Mouse (Mus musculus): ENCODE data around the gene Slc27a4.

The Slc27a4 gene

DNA sequence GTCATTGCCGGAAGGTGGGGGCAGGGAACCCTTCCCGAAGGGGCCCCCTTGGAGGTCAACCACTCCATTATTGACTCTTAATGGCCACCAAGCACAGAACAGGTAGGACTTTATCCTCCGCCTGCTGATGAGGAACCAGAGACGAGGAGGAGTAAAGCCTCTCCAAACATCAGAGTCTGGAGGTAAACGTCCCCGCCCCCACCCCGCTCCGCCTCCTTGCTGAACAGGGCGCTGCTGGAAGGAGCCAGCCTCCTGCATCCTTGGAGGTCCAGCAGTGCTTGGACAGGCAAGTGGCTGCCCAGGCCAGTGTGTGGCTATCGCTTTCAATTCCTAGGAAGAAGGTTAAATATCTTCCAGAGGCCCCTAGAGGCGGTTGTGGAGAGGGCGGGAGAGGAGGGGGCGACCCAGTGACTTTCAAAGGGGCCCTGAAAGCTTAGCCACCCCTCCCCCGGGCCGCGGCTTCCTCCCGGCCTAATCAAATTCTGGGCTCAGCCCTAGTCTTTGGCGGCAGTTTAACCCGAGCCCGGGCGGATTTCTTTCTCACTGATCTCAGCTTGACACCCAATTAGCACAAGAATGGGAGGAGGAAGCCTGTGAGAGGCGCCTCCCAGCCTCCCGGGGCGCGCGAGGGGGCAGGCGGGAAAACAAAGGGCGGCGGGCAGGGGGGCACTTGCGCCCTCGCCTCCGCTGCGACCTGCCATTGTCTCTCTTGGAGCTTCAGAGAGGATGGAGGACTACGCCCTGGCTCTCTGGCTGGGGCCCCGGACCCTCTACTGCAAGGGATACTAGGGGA, 17.8 kb downstream of the Slc27a4 start, which contains the start of gene Urm1:
Gene Urm1, plus strand, starts transcription at position 51 of the 793 bp plus-strand sequence.
- peak; percentile 92 for DNase-seq (ENCODE audit: extremely low spot score, low spot score)

DNA sequence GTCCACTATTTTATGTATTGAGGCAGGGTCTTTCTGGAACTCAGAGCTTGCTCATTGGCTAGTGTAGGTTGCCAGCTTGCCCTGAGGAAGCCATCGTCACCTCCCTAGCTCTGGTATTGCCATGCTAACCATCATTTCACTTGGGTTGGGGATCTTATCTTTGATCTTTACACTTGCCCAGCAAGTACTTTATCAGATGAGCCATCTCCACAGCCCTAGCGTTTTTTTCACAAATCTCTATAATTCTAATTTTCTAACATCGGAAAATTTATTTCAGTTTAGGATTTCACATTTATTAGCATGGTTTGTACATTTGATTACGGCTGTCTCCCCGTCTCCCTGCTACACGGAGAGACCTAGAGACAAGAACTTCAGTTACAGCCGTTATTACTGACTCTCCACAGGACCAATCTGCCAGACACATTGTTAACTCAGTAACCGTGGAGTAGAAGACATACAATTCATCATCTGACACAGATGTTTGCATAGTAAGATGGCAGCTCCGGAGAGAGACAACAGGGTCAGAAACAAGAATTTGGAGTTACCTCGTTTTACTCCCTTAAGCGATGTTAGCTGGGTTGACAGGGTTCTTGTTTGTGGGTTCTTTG, 24.0 kb downstream of the Slc27a4 start:
- DNase-seq (ENCODE audit: extremely low spot score, low spot score): no peak

DNA sequence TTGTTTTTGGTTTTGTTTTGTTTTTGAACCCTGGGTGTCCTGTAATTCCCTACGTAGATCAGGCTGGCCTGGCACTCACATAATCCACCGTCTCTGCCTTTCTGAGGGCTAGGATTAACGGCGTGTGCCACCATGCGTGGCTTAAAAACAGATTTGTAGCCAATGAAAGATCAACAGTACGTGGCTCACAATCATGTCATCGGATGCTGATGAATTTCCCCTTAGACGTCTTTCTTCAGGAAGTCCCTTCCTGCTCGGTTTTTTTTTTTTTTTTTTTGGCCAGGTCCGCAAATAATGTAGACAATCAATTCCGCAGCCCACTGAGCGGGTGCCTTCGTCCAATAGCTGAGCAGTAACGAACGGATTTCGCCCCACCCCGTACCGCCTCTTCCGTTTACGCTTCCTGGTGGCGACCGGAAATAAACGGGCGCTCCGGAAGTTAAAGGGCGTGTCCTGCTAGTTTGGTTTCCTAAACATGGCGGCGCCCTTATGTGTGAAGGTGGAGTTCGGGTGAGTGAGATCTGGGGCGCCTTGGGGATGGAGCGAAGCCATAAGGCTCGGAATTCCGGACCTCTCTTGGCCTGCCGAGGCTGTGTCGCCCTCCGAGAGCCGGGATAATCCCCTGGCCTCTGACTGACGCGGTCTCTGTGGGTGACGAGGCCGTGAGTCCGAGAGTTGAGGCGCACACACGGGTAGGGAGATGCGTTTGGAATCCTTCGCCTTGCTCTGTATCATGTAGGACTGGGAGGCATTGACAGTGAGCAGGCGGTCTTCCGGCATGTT, 24.7 kb downstream of the Slc27a4 start:
- peak; percentile 97 for DNase-seq (ENCODE audit: extremely low spot score, low spot score)

DNA sequence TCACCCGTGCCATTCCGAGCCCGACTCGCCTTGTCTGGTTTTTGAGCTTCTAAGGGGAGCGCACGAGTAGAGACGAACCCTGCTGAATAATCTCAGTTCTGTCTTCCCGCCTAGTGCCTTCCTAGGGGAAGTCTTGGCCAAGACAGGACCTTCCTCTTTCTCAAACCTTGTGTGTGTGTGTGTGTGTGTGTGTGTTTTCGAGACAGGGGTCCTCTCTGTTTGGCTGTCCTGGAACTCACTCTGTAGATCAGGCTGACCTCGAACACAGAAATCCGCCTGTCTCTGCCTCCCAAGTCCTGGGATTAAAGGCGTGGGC, 25.2 kb downstream of the Slc27a4 start:
- no peak for DNase-seq (ENCODE audit: extremely low spot score, low spot score)

DNA sequence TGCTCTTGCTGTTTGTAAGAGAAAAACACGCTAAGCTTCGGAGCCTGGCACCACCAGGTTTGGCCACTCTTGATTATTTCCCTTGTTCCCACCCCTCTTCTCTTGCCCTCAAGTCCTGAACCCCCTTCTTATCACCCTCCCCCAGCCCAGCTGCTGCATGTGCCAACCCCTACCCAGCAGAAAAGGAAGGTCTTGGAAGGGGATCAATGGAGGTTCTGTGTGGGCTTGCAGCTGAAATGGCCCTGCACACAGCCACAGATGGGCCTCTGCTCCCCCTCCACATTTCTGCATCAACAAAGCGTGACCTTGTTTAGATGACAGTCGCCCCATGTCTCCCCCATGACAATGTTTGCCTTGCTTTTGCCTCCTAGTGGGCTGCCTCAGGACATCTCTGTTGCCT, 28.7 kb downstream of the Slc27a4 start:
- no peak for DNase-seq (ENCODE audit: extremely low spot score, low spot score)

DNA sequence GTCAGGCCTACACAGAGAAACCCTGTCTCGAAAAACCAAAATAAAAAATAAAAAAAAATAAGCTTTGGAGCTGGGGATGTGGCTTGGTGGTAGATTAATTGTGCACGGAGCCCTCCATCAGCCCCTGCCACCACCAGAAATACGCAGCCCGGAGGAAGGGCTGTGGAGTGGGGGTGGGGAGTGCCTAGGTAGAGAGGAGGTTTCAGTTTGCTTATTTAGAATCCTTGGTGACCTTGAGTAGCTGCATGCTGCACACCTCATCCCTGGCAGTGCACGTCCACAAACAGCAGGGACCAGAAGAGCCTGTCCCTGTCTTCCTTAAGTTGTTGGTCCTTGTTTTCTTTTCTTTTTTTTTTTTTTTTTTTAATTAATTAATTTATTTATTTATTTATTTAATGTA, 31.4 kb downstream of the Slc27a4 start:
- no peak for DNase-seq (ENCODE audit: extremely low spot score, low spot score)

DNA sequence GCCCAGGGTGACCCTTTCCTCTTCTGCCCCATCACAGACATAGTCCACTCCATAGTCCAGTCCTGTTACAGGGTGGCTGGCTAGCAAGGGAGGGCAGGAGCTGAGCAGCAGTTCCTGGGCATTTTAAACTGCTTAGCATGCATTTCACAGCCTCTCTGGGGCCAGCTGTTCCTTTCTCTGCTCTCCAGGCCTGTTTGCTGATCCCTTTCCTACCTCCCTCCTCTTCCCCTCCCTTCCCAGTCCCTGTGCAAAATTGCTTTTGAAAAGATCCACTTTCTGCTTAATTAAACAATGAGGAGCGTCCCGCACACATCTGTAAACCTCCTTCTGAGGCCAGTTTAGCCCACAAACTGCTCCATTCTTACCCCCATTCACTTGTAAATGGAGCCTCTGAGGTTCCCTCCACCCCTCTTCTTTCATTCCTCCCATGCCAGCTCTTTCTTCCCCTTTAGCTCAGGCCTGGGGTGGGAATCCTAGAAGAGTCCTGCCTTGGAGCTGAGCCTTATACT, 33.0 kb downstream of the Slc27a4 start:
- DNase-seq (ENCODE audit: extremely low spot score, low spot score): peak; percentile 42

DNA sequence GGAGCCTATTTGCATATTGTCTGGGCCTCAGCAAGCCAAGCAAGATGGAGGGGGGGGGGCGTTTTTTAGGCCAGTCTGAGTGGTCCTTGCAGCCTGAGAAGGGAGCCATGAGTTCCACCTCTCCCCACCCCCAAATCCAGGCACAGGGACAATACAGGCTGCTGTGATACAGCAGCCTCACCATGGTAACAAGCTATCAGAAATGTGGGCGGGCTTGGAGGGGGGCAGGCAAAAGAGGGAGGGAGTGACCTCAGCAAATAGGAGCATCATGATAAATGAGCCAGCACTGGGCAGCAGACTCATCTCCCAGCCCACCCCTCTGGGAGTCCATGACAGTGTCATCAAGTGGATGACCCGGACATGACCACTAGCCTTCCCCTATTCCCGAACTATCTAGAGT, 37.0 kb downstream of the Slc27a4 start:
- peak; percentile 79 for DNase-seq (ENCODE audit: extremely low spot score, low spot score)

DNA sequence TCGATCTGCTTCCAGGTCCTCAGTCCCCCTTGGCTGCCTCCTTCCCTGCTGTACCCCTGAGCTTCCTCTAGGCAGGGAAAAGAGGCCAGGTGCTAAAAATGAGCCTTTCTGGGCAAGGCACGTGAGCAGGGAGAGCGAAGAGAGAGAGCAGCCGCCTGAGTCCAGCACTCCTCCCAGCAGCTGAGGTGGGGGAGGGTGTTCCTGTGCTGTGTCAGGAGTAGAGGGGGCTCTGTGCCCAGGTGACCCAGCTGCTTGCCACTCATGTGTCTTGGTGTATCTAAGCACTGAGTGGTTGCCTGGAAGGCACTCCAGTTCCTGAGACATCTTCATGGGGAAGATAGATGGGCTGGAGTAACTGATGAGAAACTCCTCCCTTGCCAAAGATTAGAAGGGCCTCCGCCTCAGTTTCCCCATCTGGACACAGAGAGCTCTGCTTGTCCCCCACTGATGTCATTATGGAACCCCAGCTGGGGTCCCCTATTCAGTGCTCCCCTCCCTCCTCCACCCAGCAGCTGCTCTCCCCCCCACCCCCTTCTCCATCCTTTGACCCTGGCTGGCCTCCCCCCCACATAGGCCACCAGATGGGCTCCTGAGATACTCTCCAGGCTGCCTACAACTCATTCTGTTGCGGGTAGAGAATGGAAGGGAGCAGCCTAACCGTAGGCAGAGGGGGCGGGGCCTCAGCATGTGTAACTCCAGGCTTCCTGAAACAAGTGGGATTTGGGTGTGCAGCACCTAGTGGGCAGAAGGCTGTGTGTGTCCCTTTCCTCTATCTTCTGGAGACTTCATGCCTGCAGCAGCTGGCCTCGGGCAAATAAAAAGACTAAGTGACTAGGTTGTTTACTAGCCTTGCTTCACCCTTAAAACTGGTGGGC, 41.0 kb downstream of the Slc27a4 start:
- DNase-seq (ENCODE audit: extremely low spot score, low spot score): peak; percentile 66

DNA sequence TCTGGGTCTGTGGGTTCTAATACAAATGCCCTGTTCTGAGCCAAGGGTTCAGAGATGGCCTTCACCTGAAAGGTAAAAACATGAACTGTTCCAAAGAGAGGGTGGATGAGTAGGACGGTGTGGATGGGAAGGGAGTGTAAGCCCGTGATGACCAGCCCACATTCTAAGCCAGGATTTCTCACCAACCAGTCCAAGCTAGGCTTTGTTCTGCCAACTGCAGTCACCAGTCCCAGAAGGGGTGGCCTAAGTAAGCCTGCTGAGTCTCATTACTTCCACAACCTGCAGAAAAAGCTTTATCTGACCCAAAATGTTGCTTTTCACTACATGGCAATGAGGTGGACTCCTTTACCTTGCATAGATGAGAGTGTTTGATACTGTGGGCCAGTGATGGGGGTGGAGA, 41.7 kb downstream of the Slc27a4 start:
- no peak for DNase-seq (ENCODE audit: extremely low spot score, low spot score)

DNA sequence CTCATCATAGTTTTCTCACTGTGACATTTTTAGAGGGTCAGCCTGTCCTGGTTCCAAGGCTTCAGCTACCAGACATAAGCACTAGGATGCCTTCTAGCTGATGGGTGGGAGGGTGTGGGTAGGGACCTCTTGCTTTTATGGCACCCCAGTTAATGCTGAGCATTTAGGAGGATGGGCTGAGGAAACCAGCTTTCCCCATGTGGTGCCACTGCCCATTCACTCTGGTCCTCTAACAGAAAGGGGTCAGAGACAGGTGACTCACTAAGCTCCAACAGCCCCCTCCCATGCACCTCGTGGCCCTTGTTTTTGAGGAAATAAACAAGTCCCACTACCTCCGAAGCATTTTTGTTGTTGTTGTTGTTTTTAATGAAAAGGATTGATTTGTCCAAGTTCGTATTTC, 42.2 kb downstream of the Slc27a4 start:
- peak; percentile 37 for DNase-seq (ENCODE audit: extremely low spot score, low spot score)

DNA sequence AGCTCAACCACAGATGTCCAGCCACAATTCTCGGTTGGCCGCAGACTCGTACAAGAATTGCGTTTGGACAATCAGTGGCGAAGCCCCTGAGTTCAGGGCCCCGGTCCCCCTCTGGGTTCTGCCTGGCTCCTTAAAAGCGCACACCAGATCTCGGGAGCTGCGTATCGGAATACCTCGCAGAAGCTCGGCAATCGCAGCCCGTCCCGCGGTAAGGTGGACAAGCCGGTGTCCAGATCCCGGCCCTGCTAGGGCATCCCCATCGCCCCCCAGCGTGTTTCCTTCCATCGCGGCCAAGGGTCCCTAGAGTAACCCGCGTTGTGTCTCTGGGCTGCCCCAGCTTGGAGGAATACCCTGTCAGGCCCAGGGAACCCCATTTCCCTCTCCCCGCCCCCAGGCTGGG, 43.2 kb downstream of the Slc27a4 start:
- DNase-seq (ENCODE audit: extremely low spot score, low spot score): no peak

DNA sequence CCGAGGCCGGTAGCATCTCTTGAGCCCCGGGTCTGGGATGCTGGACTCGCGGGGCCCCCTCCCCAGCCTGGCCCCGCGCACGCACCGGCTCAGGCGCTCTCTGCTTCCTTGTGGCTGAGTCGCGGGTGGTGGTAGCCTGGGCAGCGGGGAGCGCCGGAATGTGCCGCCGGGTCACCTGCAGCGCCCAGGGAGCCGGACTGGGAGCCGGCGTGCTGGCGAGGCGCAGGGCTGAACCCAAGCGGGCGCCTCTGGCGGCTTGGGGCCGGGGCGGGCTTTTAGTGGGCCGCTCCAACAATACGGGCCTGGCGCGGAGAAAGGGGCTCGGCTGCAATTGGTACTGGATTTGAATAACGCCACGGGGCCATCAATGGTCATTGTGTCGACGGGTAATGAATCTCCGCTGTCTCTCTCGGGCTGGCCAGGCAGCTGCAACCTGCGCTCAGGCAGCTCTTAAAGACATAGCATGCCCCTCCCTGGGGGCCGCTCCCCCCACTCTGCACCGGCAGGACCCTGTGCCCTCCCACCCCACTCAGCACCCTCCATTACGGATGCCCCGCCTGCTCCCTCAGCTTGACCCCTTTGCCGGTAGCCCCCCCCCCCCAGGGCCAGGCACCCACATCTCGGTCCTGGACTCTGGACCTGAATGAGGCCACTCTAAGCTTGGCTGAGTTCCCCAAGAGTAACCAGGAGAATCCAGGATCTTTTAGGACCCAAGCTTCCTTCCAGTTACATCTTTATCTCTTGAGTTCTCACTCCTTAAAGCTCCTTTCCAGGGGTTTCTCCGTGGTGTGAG, 43.8 kb downstream of the Slc27a4 start:
- peak; percentile 83 for DNase-seq (ENCODE audit: extremely low spot score, low spot score)

DNA sequence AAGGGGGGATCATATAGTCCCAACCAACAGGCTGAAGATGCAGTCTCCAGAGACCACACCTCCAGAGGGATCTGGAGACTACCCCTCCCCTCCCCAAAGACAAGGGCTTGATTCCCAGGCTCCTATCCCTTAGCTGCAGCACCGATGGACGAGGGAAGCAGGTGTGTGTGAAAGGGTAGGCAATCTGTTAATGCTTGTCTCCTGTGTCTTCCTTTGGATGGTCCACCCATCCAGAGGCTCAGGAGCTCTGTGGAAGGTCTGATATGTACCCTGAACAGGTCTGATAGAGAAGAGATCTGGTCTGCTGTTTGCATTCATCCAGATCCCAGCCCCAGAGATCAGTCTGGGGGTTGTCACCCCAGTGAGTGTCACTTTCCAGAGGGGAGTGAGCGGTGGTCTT, 44.5 kb downstream of the Slc27a4 start:
- peak; percentile 33 for DNase-seq (ENCODE audit: extremely low spot score, low spot score)

DNA sequence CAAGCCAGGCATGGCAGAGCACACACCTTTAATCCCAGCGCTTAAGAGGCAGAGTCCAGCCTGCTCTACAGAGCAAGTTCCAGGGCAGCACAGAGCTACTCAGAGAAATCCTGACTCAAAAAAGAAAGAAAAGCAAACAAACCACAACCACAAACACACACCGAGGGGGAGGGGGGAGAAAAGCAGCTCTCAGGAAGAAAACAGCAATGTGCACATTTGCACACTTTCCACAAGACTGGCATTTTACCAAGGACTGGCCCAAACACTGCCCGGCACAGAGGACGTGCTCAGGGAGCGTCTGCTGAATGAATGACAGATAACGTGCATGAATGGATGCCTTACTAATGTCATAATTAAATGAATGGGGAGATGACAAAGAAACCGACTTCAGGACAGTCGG, 46.6 kb downstream of the Slc27a4 start:
- DNase-seq (ENCODE audit: extremely low spot score, low spot score): no peak

DNA sequence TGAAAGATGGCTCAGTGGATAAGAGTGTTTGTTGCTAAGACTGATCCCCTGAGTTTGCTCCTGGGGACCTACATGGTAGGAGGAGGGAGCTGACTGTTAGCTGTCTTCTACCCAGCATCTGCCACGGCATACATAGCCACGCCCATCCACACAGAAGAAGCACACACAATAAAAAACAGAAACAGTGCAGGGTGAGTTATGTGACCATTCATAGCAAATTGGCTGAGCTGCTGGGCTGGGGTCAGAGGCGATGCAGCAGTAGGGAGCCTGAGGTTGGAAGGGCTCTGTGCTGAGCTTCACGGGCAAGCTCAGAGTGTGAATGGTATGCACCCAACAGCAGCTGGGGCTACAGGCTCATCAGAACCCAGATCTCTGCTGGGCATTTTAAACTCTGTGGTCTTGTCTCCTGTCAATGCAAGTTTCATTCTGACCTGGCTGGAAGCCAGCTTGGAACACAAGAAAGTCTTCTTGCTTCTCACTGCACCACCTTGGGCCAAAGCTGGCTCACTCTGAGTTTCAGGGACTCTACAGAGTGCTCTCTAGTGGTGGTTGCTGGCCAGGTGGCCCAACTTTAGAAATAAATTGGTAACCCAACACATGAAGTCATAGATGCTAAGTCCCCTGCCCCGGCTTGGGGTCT, 47.5 kb downstream of the Slc27a4 start:
- peak; percentile 25 for DNase-seq (ENCODE audit: extremely low spot score, low spot score)

DNA sequence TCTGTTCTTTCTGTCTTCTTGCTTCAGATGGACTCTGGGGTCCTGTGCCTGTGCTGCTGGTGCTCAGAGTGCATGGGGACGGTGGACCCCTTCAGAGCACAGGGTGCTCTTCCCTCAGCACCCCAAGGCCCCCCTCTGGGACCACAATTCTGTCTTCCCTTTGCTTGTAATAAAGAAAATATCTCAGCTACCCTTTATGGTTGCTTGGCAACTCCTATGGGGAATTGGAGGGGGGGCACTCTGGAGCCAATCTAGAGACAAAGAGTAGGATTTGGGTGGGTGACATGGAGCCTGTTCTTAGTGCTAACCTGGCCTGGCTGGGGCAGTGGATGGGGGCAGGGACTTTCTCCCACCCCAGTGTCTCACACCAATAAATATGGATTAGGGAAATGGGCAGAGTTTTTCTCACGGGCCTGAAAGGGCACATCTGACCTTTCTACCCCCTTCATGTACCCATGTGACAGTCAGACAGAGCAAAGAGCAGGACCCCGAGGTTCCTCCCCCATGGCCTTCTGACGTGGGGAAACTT, 50.6 kb downstream of the Slc27a4 start:
- peak; percentile 48 for DNase-seq (ENCODE audit: extremely low spot score, low spot score)

DNA sequence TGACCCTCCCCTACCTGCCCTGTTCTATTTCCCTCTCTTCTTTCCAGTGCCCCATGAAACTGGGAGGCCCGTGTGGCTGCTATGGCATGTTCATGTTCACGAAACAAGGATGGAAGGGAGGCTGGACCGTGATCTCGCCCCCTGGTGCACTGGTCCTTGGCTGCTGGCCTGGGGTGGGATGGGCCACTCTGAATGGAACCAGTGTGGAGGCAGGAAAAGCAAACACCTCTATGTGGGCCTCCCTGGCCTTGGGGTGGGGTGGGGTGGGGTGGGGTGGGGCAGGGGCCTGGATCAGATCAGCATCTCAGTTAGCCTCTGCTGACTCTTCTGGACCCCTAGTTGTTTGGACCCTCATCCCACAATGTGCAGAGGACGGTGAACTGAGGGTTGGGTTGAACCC, 51.3 kb downstream of the Slc27a4 start:
- DNase-seq (ENCODE audit: extremely low spot score, low spot score): no peak

DNA sequence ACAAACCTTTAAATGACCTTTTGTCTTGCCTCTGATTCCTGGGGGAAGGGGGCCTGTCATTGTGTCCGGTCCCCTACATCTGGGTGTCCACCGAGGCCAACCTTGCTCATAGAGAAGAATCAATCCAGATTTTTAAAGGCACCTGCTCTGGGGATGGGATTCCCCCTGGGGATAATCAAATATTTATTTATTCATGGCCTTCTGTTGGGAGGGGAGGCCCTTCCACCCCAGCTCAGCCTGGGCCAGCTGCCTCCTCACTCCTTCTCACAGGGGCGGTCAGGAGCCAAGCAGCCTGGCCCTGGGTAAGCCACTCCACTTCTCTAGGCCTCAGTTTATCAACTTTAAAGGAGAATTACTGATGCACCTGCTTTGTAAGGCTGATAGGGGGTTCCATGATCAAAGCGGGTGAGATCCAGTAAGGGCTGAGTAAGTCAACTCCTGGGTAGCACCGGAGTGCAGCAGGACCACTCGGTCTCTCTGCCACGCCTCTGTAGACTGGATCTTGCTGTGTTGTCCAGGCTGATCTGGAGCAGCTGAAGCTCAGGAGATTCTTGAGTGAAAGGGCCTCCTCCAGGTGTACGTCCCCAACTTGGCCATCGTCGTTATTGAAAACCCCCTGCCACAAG, 53.3 kb downstream of the Slc27a4 start:
- peak; percentile 40 for DNase-seq (ENCODE audit: extremely low spot score, low spot score)
